Mouse (Mus musculus): ENCODE results near the gene Taar8c. TPM values are rescaled to one million over a fixed set of nuclear protein-coding genes. Genes with fewer than 3 reads are reported as not detected.

The Taar8c gene
- polyA plus RNA-seq (2012; rRNA removed) = not detected in 2 replicates

GRCm38 (mm10) chr10:24101812-24102211 is at the start of gene Taar8c:
TSS of gene Taar8c (minus strand) at chr10:24101912.

GRCm38 (mm10) chr10:24149135-24149781 is 47.5 kb upstream of the Taar8c start, which contains the start of gene Stx7:
TSS of gene Stx7 (plus strand) at chr10:24149302.

DNA sequence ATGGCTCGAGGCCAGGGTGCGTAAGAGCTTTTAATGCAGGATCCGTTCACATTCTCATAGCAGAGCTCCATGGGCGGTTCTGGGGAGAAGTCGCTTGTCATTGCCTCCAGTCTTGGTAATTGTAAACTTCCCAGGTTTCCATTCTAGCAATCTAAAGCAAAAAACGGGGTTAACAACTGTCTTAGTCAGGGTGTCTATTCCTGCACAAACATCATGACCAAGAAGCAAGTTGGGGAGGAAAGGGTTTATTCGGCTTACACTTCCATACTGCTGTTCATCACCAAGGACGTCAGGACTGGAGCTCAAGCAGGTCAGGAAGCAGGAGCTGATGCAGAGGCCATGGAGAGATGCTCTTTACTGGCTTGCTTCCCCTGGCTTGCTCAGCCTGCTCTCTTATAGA is 7.7 kb upstream of the Taar8c start, which contains the start of gene Taar9:
TSS of gene Taar9 (minus strand) at position 101 of the 400 bp plus-strand sequence.

GRCm38 (mm10) chr10:24092194-24092593 is 9.5 kb downstream of the Taar8c start, which contains the start of gene Taar8b:
TSS of gene Taar8b (minus strand) at chr10:24092294.

GRCm38 (mm10) chr10:24076200-24076599 is 25.5 kb downstream of the Taar8c start, which contains the start of gene Taar8a:
TSS of gene Taar8a (plus strand) at chr10:24076500.

Other genes starting within 250 kb of the Taar8c start
- 1.0 and 1.4 TPM in 2 replicates for gene Vnn1, start 207.2 kb downstream of the Taar8c start, polyA plus RNA-seq (2012; rRNA removed)
- gene Taar1, start 181.6 kb downstream of the Taar8c start, polyA plus RNA-seq (2012; rRNA removed) = not detected in 2 replicates
- not detected in 2 replicates for gene Taar2, start 163.3 kb downstream of the Taar8c start, polyA plus RNA-seq (2012; rRNA removed)
- not detected in 2 replicates for gene Taar3, start 152.4 kb downstream of the Taar8c start, polyA plus RNA-seq (2012; rRNA removed)
- gene Taar4, start 141.4 kb downstream of the Taar8c start, polyA plus RNA-seq (2012; rRNA removed) = not detected in 2 replicates
- gene Taar5, start 131.2 kb downstream of the Taar8c start, polyA plus RNA-seq (2012; rRNA removed) = 0.10 TPM in 1 of 2 replicates, not detected in the other
- gene Taar6, start 116.3 kb downstream of the Taar8c start, polyA plus RNA-seq (2012; rRNA removed) = not detected in 2 replicates
- not detected in 2 replicates for gene Taar7a, start 108.4 kb downstream of the Taar8c start, polyA plus RNA-seq (2012; rRNA removed)
- gene Taar7b, start 102.0 kb downstream of the Taar8c start, polyA plus RNA-seq (2012; rRNA removed) = not detected in 2 replicates
- not detected in 2 replicates for gene Taar7d, start 74.7 kb downstream of the Taar8c start, polyA plus RNA-seq (2012; rRNA removed)
- not detected in 2 replicates for gene Taar7e, start 64.3 kb downstream of the Taar8c start, polyA plus RNA-seq (2012; rRNA removed)
- not detected in 2 replicates for gene Taar7f, start 52.4 kb downstream of the Taar8c start, polyA plus RNA-seq (2012; rRNA removed)
- gene Taar8a, start 25.4 kb downstream of the Taar8c start, polyA plus RNA-seq (2012; rRNA removed) = not detected in 2 replicates
- gene Taar8b, start 9.6 kb downstream of the Taar8c start, polyA plus RNA-seq (2012; rRNA removed) = not detected in 2 replicates
- gene Taar9, start 7.6 kb upstream of the Taar8c start, polyA plus RNA-seq (2012; rRNA removed) = not detected in 2 replicates
- 37.9 and 67.8 TPM in 2 replicates for gene Stx7, start 47.4 kb upstream of the Taar8c start, polyA plus RNA-seq (2012; rRNA removed)
- 8.5 and 19.2 TPM in 2 replicates for gene Moxd1, start 121.6 kb upstream of the Taar8c start, polyA plus RNA-seq (2012; rRNA removed)

Measured in central nervous system, embryonic 11.5 days (tissue).